Mouse (Mus musculus) liver, adult (tissue): Measurements from ENCODE around the gene Fam155a.

ENCODE experiments used
- GATA4 ChIP-seq: IDR thresholded peaks from 2 replicates; pipeline ENCODE4 v1.6.1; 2014; ENCODE audit warnings: mild to moderate bottlenecking, low read length; ENCODE audit not compliant: insufficient replicate concordance

Gene Fam155a

DNA sequence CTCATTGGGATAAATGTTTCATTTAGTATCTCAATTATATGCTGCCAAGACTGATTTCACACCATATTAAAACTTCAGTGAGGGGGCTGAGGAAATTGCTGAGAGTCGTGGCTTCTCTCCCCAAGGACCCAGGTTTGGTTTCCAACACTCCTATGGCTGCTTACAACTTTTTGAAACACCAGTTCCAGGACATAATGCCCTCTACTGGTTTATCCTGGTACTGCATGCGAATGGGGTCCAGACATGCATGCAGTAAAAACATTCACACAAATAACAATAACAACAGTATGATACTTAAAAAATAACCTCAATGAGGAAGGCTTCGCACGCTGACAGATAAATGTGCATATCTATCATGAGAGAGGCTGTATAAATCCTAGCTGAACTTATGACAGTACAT is 319.4 kb downstream of the Fam155a start:
- TF ChIP-seq GATA4 = no peak

DNA sequence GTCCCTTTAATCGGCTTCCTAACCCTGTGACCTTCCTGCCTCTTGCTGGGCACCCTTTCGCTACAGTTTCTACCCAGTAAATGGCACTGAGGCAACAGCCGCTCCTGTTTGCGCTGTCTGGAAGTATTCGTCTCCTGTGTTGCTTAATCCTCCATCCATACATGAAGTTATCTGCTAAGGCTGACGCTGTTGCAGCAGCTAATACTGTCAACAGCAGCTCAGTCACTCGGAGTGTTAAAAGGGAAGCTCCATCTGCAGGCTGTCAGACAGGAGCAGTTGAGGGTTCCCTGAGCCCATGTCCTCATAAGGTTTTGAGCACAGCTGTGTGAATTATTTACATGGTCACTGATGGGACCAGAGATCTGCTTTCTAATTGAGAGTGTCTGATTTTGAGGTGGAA is 322.3 kb downstream of the Fam155a start:
- no peak for TF ChIP-seq GATA4

- TF ChIP-seq GATA4 = no peak
Measured at GRCm38 (mm10) chr8:9437822-9438221, 333.1 kb downstream of the Fam155a start.

DNA sequence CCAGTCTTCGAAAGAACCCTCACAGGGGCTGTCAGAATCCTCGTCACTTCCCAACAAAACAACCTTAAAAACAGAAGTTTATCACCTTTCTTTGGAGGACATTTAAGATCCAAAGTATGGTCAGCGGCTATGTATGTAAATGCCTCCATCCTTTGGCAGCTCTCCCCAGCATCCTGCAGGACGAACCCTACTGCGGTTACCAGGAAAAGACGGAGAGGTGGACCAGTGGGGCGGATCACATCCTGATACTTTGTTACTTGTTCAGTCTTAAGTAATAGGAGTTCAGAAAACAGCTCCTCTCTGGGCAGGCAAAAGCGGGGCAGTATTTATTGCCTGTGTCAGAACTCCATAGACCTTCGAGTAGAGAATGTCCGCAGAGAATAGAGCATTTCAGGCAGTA is 335.5 kb downstream of the Fam155a start:
- TF ChIP-seq GATA4 = no peak

DNA sequence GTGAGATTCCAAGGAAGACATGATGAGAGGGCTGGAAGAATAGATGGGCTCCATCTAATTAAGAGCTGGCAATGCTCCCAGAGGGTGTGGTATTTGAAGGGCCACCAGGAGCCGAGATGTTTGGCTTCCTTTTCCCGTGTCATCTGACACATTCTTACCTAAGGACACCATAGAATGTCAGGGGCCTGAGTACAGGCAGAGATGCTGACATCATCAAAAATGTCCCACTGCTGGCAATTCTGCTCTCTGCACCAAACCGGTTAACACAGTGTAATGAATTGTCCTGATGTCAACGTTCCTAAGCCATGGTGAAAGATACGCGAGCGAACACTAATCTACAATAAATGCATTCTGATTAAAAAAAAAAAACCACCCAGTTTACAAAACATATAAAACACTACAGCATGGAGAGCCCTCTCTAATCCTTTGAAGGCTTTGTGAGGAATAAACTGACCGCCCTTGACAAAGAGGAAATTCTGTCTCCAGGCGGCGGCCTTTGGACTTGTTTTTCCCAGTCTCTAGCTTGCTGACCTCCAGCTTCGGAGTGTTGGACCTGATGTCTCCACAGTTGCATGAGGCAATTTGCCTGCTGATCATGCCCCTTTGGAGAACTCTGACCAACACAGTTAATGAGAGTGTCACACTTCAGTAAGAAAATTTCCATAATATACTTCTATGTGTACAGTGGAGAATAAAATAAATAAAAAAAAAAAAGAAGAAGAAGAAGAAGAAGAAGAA is 338.2 kb downstream of the Fam155a start:
- TF ChIP-seq GATA4 = no peak

- TF ChIP-seq GATA4 = no peak
Measured at GRCm38 (mm10) chr8:9428846-9429245, 342.1 kb downstream of the Fam155a start.

DNA sequence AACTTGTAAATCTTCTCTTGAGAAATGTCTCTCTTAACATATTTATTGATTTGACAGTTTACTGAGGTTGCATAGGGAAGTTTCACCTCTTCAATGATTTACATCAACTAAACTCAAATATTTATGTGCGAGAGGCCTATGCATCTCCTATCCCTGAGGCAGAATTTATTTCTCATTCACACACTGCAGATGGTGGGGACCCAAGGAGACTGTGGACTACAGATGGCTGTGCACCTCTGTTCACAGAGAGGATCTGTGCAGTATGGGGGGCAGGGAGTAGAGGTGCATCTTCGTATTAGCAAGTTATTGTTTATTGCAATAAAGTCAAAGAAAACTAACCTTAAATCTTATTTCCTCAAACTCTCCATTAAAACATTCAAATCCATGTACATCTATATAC is 346.9 kb downstream of the Fam155a start:
- TF ChIP-seq GATA4 = no peak

- TF ChIP-seq GATA4 = no peak
Measured at GRCm38 (mm10) chr8:9423590-9423989, 347.4 kb downstream of the Fam155a start.

DNA sequence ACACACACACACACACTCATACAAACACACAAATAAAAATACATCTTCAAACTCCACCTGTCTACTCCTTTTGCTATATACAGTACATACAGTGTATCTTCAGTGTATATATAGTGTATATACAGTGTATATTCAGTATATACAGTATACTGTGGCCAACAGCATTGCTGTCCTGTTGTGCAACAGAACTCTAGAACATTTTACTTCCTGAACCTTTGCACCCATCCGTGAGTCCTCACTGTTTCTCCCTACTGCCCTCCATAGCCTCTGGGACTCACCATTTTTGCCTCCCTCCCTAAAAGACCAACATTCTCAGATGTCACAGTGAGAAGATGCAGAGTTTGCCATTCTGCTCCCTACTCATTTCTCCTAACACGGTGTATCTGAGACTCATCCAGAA is 347.8 kb downstream of the Fam155a start:
- TF ChIP-seq GATA4 = no peak

DNA sequence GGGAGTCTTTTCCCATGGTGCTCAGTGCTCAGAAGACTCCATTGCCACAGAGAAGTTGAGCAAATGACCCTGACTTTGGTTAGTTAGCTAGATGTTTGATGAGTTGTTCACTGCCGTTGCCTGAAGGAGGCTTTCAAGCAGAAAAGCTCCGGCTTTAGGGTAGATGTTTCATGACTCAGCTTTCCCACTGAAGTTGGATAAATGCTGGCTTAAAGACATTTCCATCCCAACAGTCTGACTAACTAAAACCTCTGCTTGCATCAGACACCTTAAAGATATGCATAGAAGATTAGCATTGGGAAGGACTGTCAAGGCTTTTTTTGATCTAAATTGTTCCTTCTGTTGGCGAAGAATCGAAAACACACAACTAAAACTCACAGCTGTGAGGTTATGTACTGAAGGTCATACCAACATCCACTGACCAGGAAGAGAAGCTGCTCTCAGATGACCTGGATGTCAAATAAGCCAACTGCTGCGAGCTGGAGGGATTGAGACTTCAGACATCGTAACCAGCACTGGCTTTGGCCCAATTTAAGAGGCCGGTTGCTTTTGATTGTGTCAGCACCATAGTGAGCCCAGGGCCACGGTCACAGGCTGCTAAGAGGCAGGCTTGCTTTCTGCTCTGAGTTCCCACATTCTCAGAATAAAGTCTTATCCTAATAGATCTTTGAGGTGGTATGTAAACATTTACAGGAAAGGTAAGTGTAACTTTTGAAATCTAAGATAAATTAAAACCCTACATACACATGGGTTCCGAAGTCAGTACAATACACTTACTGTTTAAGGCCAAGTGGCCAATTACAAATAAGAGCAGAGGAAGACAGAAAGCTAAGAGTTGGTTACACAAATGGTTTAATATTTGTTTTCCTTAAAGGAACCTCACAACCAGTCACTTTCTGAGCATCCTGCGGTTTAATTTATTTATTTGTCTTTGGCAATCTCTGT is 351.8 kb downstream of the Fam155a start:
- no peak for TF ChIP-seq GATA4

DNA sequence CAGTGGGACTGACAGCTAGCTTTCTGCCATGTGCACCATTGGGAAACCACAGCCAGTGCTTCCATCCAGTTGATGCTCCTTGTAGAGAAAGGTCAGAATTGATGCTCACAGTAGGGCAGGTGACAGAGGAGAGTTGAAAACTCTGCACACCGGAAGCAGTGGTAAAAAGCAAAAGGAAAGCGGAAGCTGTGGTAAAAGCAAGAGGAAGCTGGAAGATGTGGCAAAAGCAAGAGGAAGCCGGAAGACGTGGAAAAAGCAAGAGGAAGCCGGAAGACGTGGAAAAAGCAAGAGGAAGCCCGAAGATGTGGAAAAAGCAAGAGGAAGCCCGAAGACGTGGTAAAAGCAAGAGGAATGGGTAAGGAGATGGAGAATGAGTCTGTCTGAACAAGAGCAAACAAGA is 354.8 kb downstream of the Fam155a start:
- no peak for TF ChIP-seq GATA4

GRCm38 (mm10) chr8:9408480-9408879 is 362.5 kb downstream of the Fam155a start:
- no peak for TF ChIP-seq GATA4

- TF ChIP-seq GATA4 = no peak
Measured at GRCm38 (mm10) chr8:9406204-9406603, 364.8 kb downstream of the Fam155a start.

GRCm38 (mm10) chr8:9404651-9405050 is 366.3 kb downstream of the Fam155a start:
- no peak for TF ChIP-seq GATA4

DNA sequence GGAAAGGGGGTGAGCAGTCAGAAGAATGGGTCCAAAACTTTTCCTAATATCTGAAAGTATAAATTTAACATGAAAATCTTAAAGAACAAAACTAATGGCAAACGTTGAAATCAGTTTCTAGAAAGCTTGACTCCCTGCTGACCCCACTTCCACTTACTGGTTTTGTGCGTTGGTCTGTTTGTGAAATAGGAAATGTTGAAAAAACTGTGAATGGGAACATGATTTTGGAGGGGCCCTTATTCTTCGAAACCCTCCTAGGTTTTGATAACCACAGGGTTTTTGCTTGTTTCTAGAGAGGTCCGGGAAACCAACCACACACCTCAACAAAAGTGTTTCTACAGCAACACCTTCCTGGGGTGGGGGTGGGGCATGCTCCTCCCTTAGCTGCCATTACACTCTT is 368.6 kb downstream of the Fam155a start:
- TF ChIP-seq GATA4 = no peak

DNA sequence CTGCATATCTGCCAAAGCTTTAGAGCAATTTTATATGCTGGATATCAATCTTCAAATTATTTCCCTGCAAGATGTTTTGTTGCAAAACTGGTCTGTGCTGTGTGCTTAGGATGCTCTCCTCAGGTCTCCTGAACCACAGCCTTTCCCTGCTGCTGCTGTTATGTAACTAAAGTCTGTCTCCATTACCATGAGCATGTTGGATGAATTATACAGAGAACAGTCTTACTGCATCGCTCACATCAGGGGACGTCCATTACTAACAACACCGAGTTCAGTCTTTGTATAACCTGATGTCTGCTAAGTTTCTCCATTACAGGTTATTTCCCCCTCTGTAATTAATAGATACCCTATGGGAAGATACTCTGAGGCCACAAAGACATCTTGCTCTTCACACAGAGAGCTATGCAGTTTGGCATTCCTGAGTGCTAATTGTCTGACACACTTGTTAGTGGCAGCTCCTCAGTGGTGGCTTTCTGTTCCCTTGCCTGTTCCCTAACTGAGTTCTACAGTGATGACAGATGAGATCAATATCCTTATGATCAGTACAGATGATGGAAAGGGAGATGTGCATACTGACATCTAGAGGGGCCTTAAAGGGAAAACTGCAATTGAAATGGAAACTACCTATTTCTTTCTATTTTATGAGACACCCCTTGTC is 372.2 kb downstream of the Fam155a start:
- TF ChIP-seq GATA4 = no peak

- no peak for TF ChIP-seq GATA4
Measured at GRCm38 (mm10) chr8:9398040-9398439, 372.9 kb downstream of the Fam155a start.
